Mouse (Mus musculus) granulocyte monocyte progenitor cell, adult 5-6 weeks (primary cell): ENCODE measurements around the gene Pigk. TPM values are rescaled to one million over a fixed set of nuclear protein-coding genes. Genes with fewer than 3 reads are reported as not detected.

ENCODE experiments used
- ATAC-seq: replicated peaks from 2 replicates; pipeline ENCODE4 v1.8.0; 2016; ENCODE audit warnings: mild to moderate bottlenecking, moderate TSS enrichment, inconsistent platforms; ENCODE audit not compliant: poor library complexity, severe bottlenecking
- total RNA-seq, 2 experiments: library from RNA; stranded (forward) in 1 of 2; stranded (reverse) in 1 of 2; fragments of 200-712, 200-1000 nt in 1 of 2; fragments of >200 nt in 1 of 2; fragmentation: Nextera tagmentation in 1 of 2; gene quantifications; 2 replicates each; pipeline ENCODE4 v1.2.3; 2014 to 2017

Pigk gene
- total RNA-seq, 2 experiments from 2014 or later = 22.2 to 56.7 TPM

DNA sequence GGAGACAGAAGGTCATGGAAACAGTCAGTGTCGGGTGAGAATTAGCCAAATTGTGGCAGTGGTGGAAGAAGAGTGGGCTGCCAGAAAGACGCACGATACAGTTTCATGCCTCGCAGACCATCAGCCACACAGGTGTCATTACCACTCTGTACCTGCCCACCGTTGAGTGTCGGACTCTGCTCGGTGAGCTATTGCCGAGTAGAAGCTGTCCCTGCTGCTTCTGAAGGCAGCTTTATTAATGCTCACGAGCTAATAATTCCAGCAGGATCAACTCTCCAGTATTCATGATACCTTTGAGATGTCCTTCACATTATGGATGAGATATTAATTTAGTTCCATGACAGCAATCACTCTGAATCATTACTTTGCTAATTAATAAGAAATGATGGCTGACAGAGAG lies 118.1 kb downstream of the Pigk start:
- ATAC-seq = no peak

DNA sequence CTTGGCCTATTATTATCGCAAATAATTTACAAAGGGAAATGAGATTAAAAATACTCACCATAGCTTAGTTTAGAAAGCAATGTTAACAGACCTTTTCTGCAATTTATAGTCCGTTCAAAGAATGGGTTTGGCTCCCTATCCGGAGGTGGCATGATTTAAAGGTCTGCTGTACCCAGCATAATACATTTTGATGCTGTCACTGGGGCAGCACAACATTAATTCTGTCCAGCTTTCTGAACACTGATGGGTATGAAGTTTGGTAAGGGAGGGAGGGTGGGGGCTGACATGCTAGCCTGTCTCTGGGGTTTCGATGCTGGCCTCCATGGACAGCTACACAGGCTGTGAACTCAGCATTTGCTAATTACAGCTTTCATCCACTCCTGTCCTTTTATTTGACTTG lies 118.5 kb downstream of the Pigk start:
- no peak for ATAC-seq

DNA sequence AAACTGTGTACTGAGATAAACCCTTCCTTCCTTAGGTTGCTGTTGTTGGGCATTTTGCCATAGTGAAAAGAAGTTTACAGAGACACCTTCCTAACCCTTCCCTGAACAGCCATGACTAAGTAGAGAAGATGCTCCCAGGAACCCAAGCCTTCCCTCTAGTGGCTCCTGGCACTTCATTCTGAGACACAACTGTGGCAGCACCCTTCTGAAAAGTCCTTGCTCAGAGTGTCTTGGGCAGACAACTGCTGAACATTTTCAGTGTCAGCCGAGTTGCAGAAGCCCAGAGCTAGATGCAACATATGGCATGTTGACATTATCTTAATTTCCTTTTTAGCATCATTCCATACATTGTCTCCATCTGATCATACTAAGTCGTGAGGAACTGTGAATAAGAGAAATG lies 123.5 kb downstream of the Pigk start:
- no peak for ATAC-seq

DNA sequence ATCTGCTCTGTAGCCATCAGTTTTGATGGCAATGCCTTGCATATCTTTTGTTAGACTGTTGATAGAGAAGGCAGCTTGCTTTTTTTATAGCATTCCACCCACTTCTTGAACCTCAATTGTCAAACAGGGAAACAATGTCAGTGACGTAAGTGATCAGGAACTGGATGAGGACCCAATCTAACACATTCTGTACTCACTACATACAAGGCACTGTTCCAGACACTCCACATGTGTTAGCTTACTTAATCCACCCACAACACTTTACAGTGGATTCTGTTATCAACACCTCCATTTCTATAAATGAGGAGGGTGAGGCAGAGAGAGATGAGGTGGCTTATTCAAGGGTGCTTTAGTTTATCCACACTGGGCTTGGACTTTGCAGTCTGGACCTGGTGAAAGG lies 124.0 kb downstream of the Pigk start:
- ATAC-seq = no peak

DNA sequence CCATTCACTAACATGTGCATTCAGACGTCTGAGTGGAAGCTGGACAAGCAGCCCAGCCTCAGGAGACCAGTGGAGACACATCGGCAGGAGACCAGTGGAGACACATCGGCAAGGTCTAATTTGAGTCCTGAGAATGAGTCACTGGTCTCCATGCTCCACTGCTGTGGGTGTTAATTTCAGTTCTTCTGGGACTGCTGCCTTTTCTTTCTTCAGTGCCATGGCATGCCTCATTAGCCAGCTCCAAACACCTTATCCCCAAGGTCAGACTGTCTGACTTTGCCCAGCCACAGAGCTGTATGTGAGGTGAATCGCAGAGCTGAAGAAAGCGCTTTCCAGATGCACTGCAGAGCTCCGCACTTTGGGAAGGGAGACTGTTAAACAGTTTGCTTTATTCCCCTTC lies 127.4 kb downstream of the Pigk start:
- no peak for ATAC-seq

DNA sequence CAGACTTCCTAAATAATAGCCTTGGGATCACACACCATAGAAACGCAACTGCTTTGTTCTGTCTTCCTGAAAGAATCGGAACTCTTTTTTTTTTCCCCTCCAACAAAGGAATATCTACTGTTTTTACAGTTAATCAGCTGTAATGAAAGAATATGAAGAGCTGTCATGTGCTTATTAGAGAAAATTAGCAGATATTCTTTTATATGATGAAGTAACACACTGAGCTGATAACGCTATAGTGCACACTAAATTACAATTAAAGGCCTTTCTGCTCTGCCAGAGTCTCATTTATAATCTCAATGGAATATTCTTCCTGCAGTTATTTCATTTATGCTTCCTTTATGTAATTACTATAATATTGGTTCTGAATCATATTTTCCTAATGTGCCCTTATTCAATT lies 128.7 kb downstream of the Pigk start:
- no peak for ATAC-seq

DNA sequence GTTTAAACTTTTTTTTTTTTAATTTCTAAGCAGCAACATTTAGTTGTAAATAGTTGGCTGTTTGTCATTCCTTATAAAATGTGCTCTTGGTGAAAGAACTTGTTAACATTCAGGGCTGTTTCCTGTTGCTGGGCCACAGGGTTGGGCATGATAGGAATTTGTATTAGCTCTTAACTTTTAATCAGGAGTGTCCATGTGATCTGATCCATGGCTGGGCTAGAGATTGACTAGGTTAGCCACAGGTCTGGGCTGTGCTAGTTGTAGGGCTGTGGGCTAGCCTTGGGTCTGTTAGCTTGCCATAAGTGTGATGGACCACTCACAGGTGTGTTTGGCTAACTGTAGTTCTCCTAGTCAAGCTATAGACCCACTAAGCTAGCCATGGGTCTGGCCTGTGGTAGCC lies 130.0 kb downstream of the Pigk start:
- ATAC-seq = no peak

DNA sequence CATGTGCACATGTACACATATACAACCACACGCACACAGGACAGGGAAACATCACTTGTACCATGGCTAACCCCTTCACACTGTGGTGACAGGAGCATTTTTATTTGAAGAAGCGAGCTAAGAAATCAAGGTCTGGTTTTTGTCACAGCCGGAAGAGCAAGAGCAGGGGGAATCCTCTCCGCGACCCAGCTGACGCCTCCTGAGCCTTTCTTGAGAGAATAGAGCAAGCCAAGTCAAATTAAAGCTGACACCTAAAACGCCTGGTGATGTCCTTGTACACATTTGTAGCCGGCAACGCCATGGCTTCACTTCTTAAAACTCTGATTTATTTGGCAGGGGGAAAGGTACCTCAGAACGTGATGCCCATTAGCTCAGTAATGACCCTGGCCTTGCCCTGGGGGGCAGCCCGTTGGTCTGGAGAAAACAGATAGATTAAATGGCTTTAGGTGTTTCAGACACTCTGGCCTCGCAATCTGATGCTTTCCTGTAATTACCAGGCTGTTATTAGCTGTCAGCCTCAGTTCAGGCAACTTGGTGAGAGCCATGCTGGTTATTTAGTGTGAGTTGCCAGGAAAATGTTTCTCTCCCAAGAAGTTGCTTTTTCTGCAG lies 141.2 kb downstream of the Pigk start:
- ATAC-seq = no peak

DNA sequence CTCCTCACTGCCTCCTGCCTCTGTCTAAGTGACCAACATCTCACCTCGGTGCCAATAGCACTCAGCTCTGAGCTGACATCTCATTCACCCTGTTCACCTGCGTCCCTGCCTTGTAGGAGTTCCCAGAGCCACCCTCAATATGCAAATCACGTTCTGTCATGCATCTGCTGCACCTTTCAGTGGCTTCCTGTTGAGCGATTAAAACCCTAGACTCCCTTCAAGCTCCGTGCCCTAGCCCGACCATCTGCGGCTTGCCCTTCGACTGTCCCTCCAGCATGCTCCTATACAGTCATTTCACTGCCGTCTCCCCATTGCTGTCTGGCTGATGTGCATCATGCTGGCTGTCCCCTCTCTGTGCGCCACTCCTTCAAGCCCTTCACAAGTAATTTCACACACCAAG lies 142.2 kb downstream of the Pigk start:
- no peak for ATAC-seq

DNA sequence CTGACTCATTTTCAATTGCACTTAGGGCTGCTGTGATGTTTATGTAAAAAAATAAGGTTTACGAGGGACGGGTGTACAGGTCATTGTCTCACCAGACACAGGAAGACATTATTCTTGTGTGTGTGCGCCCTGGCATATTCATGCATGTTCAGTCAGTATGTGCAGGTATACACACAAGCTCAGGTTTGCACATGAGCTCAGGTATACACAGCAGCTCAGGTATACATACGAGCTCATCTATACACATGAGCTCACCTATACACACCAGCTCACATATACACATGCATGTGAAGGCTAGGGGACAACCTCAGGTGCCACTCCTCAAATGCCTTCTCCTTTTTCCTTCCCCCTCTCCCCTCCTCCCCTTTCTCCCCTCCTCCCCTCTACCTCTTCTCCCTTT lies 147.6 kb downstream of the Pigk start:
- no peak for ATAC-seq

DNA sequence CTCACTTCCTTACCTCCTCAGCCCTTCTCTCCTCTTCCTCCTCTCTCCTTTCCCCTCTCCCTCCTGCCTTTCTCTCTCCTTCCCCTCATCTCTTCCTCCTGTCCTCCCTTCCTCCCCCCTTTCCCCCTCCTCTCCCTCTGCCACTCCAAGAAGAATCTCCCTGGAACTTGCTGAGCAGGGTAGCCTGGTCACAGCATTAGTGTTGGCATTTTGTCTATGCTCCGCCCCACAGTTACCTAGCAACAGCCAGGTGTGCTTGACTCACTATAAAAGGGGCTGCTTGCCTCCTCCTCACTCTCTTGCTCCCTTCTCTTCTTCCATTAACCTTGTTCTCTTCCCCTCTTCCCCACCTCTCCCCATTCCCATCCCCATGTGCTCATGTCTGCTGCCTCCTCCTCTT lies 148.1 kb downstream of the Pigk start:
- no peak for ATAC-seq

DNA sequence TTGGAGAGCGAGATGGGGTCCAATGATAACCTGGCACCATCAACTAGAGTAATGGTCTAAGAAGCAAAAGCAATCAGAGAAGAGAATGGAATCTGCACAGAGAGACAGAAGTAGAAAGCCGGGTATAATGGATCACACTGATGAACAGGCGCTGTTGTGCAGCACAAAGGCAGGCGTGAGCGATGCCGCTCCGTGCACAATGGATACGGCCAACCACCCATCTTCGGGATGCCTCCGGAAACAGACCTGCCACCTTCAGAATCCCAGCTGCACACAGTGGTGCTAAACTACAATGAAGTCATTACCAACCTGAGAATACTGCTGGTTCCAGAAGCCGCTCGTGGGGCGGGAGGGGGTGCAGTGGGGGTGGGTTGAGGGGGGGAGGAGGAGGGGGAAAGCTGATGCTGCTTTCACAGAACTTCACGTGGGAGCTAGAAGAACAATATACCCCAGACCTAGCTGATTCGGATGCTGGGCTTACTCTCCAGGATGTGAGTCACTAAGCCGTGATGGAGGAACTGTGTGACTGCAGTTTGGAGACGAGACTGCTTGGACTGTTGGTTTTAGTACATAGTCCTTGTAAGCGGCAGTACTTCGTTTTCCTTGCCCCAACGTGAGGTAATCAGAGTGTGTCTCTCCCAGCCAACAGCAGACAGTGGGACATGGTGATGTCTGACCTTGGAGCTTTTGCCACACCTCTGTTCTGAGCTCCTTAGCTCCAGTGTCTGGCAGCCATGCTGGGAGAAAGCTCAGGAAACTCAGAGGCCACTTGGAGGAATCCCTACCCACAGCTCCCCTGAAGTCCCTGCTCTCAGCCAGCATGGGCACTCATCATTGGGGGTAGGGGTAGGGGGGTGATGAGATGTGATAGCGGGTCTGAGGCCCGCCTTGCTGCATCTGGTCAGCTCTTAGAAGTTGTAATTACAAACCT lies 152.4 kb downstream of the Pigk start:
- no peak for ATAC-seq

DNA sequence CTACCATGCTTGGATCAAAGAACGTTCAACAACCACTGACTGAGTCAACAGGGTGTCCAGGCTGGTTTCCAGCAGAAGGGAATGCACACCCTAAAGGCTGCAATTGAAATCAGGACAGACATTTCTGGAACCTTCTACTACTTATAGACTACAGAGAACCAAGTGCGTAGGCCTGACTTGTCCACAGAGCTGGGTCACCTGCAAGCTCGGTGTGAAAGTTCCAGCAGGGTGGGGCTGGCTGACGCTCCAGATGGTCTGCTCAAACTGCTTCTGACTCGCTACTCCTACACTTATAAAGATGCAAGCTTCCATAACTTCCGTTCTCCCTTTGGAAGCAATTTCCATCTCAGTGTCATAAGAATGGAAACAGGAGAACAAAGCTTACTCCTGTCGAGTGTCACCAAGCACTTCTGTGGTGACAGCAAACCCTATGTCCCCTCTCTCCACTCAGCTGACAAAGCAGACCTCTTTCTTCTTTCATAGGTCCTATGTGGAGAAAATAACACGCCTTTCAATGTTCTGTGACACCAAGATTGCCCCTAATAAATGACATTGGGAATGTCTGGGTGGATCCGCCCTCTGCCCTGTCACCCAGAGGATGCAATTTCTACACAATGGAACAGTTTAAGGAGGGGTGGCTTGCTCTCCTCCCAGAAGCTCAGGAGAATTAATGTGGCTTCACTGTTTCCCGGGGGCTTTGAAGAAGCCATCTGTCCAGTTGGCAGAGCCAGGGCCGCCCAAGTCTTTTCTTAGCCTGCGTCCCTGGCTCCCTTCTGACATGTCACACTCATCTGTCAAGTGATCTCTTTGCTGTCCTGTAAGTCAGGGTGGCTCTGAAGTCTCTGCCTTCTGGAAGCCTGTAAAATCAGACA lies 154.0 kb downstream of the Pigk start:
- ATAC-seq = no peak

DNA sequence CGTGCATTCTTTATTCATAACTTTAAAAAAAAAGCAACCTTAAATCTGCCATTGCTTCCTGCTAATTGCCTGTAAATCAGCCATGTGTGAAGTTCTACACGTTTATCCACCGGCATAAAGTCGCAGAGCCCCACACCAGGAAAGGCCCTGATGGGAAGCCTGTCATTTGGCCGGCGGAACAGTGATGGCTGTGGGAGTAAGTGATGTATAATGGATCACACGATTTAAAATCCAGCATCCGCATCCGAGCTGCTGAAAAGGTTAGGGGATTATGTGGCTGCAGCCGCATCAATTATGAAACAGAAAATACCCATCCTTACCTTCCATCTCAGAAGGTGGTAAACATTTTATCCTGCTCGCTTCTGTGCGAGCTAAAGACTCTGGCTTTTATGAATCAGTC lies 158.2 kb downstream of the Pigk start:
- ATAC-seq = no peak

DNA sequence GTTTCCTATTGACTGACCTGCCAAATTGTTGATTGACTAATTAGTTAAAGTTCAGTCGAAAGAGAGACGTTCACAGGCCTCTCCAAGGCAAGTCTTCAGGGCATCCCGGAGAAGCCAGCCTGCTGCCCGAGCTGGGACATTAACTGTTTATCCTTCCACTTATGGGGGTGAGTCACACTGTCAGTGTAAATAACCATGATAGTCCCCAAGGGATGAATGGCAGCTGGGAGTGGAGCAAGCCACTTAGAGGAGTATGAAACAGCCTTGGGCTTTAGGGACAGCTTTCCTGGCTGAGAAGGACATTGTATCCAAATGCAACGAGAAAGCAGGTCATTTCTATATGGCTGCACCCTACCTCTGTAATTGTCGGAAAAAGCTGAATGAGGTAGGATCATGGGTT lies 158.7 kb downstream of the Pigk start:
- no peak for ATAC-seq

DNA sequence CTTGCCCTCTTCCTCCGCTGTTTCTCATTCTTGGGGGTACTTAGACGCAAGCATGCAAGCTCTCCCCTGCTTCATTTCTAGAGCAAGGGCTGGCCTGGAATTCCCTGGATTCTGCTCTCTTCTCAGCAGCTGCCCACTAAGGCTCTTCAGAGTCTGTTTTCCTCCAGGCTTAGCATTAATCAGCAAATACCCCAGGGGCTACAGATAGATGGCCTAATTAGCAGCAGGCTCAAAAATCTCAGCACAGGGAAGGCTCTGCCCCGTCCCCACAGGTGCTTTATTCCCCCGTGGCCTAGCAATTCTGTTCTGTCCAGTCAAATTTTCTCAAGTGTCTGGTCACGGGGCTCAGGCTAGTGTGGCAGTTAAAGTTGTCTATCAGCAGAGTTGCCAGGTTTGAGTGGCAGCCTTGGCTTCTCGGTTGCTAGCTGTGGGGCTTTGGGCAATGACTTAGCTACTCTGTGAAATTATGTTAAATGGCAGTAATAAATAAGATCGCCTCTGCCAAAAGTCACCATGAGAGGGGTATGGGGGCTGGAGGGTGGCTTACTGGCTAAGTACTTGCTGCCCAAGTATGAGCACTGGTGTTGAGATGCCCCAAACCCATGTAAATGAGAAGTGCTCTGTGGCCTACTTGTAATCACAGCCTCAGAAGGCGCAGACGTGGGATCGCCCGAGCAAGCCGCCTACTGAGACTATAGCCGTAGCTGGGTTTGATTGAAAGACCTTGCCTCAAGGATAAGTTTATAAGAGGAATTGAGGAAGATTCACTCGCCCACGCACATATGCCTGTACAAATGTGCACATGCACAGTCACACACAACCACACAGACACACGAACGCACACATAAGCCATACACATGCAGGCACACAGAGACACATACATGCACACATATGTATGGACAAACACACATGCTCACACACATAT lies 160.8 kb downstream of the Pigk start:
- no peak for ATAC-seq

DNA sequence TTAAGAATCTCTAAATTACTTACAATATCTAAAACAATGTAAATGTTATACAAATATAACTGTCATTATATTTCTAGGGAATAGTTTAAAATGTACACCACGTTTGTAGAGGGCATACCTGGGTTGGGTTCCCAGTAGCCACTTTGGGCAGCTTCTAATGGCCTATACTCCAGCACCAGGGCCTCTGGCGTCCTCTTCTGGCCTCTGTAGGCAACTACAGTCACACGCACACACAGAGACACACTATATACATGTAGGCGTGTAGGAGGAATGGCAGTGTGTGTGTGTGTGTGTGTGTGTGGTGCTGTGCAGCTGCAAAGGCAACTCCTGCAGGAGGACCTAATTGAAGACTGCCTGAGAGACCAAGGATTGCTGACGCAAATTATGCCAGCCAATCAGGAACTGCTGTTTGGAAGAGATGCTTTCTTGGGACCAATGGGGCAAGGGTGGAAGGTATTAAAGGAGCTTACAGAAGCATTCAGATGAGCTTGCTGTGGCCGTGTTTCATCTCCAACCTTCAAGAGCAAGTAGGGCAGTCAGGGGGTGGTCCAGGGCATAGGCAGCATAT lies 161.9 kb downstream of the Pigk start:
- no peak for ATAC-seq

DNA sequence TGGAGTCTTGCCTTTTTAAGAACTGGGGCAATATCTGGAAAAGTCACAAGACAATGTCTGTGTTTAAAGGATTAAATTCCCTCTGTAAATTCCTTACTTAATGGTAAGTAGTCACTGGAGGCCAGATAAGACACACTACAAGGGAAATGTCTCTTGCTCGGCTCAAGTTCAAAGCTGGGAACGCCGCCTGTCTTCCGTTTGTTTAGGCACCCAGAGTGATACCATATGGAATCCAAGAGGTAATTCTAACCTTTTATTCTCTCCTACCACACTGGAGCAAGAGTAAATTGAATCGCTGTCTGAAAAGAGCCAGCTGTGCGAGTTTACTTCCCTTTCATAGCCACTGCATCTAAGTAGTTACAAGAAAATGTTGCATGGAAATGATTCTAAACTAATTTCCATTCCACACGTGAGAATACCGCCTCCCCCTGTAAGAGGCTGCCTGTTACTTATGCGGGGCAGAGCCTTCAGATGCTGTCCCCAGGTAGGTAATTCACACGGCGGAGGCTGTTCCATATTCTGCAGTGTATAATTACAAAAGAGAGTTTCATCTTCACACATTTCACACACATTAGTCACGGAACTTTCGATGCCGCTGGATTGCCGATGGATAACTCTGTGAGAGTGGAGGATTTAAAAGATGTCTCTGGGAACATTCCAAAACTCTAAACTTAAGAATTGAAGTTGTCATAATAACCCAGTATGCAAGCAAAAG lies 166.4 kb downstream of the Pigk start:
- ATAC-seq = no peak

DNA sequence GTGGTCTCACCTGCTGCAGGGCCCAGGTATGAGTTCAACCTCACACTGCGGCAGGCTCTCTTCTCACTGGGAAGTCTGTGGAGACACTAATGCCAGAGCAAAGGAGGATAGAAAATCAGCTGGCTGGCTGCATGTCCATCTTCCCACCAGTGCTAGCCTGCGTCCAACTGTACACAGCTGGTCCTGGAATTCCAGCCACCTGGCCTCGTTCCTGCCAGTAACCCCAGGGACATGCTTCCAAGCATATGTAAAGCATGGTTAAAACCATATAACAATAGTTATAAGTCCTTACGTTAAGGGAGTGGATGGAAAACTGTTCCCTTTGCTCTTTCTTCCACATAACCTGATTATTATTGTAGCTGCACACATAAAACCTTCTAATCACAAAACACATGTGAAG lies 167.8 kb downstream of the Pigk start:
- ATAC-seq = no peak
